Mouse (Mus musculus): Measurements from ENCODE around the gene Cfd.

GRCm38 (mm10) chr10:79857894-79858293 lies 32.8 kb upstream of the Cfd start:
- TF ChIP-seq USF1 (IDR thresholded peaks at IDR 0.05; ENCODE audit: low read depth), result no peak
- TF ChIP-seq CTCF (IDR thresholded peaks at IDR 0.05; ENCODE audit: control insufficient read depth, insufficient read depth, insufficient read length), result no peak
- TF ChIP-seq MYOD1 (IDR thresholded peaks at IDR 0.05; ENCODE audit: control insufficient read depth, insufficient read length, low read depth), result no peak
